Mouse (Mus musculus): ENCODE results near the gene Ubxn2a.

DNA sequence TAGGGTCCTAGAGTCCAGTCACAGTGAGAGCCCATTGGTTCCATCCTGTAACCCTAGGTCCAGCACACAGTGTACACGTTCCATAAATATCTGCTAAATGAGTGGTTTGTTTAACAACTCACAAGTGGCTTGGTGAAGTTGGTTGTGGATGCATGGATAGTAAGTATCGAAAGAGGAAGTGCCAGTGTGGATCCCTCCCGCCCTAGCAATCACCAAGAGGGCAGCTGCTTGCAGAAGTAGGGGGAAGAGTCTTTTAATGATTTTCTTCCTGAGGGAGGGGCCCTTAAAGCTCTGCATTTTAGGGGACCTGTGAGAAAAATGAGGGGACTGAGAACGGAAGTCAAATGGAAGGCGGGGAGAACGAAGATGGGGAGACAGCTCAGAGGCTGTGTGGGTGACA, 67.5 kb downstream of the Ubxn2a start:
- TF ChIP-seq CTCF (IDR thresholded peaks at IDR 0.05; ENCODE audit: insufficient read depth, low read depth, low read length) (no peak), POLR2A (IDR thresholded peaks at IDR 0.05; ENCODE audit: insufficient read depth, low read depth, low read length) (no peak)
